Mouse (Mus musculus): ENCODE data around the gene Gm11639. TPM values are rescaled to one million over a fixed set of nuclear protein-coding genes. Genes with fewer than 3 reads are reported as not detected.

Gm11639 gene
- polyA plus RNA-seq, 1 experiment from 2014 or later, result not detected

DNA sequence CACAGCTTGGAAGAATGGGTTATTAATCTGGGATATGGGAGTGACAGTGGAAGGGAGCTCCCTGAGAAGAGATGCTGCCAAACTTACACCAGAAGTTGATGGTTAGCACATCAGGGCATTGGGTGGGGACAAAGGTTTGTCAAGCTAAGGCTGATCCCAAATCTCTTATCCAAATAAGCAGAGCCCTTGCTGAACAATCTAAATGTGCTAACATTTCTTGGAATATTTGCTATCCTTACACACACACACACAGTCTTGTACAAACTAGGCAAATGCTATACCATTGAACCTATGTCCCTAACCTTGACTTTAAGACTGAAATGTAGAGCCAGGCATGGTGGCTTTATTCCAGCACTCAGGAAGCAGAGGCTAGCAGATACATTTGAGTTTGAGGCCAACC lies 458.1 kb downstream of the Gm11639 start:
- Histone ChIP-seq H3K36me3 (peaks cover 33% of the 10 kb centered on the region), H3K27ac (no peak overlapping the region), H3K9ac (replicated peaks) (no peak overlapping the region), H3K4me3 (replicated peaks) (no peak overlapping the region), H3K9me3 (no peaks in the 10 kb centered on the region), H3K4me2 (no peak overlapping the region), H3K4me1 (replicated peaks) (no peaks in the 10 kb centered on the region), H3K27me3 (peaks cover 16% of the 10 kb centered on the region)
- no peak for ATAC-seq (ENCODE audit: insufficient number of reproducible peaks, insufficient read depth, low FRiP score, low TSS enrichment, low read depth)

- Histone ChIP-seq H3K9me3 (no peaks in the 10 kb centered on the region), H3K27ac (no peak overlapping the region), H3K36me3 (peaks cover 28% of the 10 kb centered on the region), H3K4me2 (no peak overlapping the region), H3K4me1 (replicated peaks) (no peaks in the 10 kb centered on the region), H3K9ac (replicated peaks) (no peak overlapping the region), H3K27me3 (peaks cover 16% of the 10 kb centered on the region), H3K4me3 (replicated peaks) (no peak overlapping the region)
- ATAC-seq (ENCODE audit: insufficient number of reproducible peaks, insufficient read depth, low FRiP score, low TSS enrichment, low read depth), result no peak
- WGBS, result 86% methylated on average over 3 of the region's 3 CpGs
Observed at GRCm38 (mm10) chr11:105144084-105144483, 458.6 kb downstream of the Gm11639 start.

GRCm38 (mm10) chr11:105144508-105145210 lies 459.2 kb downstream of the Gm11639 start:
- Histone ChIP-seq H3K27ac (no peak overlapping the region), H3K9ac (replicated peaks) (no peak overlapping the region), H3K9me3 (no peaks in the 10 kb centered on the region), H3K27me3 (peaks cover 16% of the 10 kb centered on the region), H3K4me2 (no peak overlapping the region), H3K4me1 (replicated peaks) (no peaks in the 10 kb centered on the region), H3K4me3 (replicated peaks) (no peak overlapping the region), H3K36me3 (peaks cover 23% of the 10 kb centered on the region)
- no peak for ATAC-seq (ENCODE audit: insufficient number of reproducible peaks, insufficient read depth, low FRiP score, low TSS enrichment, low read depth)
- WGBS, result 66% methylated on average over 11 of the region's 11 CpGs

GRCm38 (mm10) chr11:105145211-105145610 lies 459.7 kb downstream of the Gm11639 start:
- Histone ChIP-seq H3K4me2 (no peak overlapping the region), H3K9me3 (no peaks in the 10 kb centered on the region)

DNA sequence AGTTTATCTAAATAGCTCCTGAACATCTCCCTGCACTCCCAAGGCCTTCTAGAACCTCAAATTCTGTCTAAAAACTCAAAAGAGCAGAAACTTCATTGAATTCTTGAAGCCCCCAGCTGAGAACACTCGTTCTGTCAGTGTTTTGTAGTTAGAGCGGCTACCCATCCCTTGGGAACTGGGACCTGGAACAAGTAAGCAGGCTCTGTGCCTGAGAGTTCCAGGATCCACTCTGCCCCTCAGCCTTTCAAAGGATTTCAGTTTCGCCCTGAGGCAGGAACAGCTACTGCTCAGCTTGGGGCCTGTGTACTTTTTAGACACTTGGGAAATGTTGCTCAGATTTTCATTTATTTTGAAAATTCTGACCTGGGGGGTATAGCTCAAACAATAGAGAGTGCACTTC lies 461.1 kb downstream of the Gm11639 start, which contains the start of gene Gm10842:
Gene Gm10842 (plus strand): TSS at position 301 of the 400 bp plus-strand sequence.
- 71% methylated on average over 3 of the region's 3 CpGs for WGBS
- H3K27ac ChIP-seq, result no peak within 1 kb of the TSS
- peaks cover 7% of the 10 kb centered on the region for H3K4me1 ChIP-seq (replicated peaks)
- ATAC-seq (ENCODE audit: insufficient number of reproducible peaks, insufficient read depth, low FRiP score, low TSS enrichment, low read depth), result no peak
- no peak within 1 kb of the TSS for H3K9ac ChIP-seq (replicated peaks)
- no peak within 1 kb of the TSS for H3K4me2 ChIP-seq
- no peaks in the 10 kb centered on the region for H3K9me3 ChIP-seq
- H3K36me3 ChIP-seq, result peaks cover 7% of the 10 kb centered on the region; the same call in 1 of the 2 replicates
- peaks cover 31% of the 10 kb centered on the region for H3K27me3 ChIP-seq
- no peak within 1 kb of the TSS for H3K4me3 ChIP-seq (replicated peaks)

More at GRCm38 (mm10) chr11:105145211-105145610, 459.7 kb downstream of the Gm11639 start:
- 86% methylated on average over 10 of the region's 10 CpGs for WGBS
- Histone ChIP-seq H3K36me3 (peaks cover 17% of the 10 kb centered on the region), H3K27ac (no peak overlapping the region), H3K9ac (replicated peaks) (no peak overlapping the region), H3K4me3 (replicated peaks) (no peak overlapping the region), H3K27me3 (peaks cover 18% of the 10 kb centered on the region), H3K4me1 (replicated peaks) (no peaks in the 10 kb centered on the region)
- ATAC-seq (ENCODE audit: insufficient number of reproducible peaks, insufficient read depth, low FRiP score, low TSS enrichment, low read depth), result no peak

DNA sequence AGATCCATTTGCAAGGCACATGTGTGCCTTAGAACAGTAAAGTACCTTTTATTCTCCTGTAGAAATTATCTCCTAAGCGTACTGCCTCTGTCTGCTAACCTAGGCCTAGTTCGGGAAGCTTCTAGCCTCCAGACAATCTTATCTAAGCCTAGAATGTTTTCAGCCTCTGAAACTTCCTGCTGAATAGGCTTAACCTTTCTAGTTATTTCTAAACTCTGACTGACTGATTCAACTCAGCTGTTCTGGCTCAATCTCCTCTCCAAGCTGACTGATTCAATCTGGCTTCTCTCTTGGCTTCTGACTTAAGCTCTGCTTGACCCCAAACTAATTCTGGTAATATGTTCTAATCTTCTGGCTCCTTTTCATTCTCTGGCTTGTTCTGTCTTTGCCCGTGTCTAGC lies 463.8 kb downstream of the Gm11639 start:
- H3K27ac ChIP-seq, result no peak overlapping the region
- H3K9me3 ChIP-seq, result no peaks in the 10 kb centered on the region
- H3K4me3 ChIP-seq (replicated peaks), result no peak overlapping the region
- H3K27me3 ChIP-seq, result peaks cover 37% of the 10 kb centered on the region
- no peaks in the 10 kb centered on the region for H3K36me3 ChIP-seq
- WGBS, result 79% methylated on average over 3 of the region's 3 CpGs
- peaks cover 34% of the 10 kb centered on the region for H3K4me1 ChIP-seq (replicated peaks)
- H3K9ac ChIP-seq (replicated peaks), result no peak overlapping the region
- no peak overlapping the region for H3K4me2 ChIP-seq
- ATAC-seq (ENCODE audit: insufficient number of reproducible peaks, insufficient read depth, low FRiP score, low TSS enrichment, low read depth), result no peak

DNA sequence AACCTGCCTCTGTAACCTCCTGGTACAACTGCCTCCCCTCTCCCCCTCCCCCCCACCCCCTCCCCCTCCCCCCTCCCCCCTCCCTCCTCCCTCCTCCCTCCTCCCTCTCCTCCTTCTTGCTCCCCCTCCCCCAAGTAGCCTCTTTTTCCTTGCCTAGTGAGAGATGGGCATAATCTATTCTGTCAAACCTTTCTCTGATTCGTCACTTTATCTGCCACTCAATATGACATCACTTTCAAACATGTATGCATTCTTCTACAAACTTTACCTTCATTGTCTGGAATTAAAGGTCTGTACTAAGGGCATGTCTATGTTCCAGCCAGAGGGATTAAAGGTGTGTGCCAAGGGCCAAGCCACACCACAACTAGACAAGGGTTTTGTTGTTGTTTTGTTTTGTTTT lies 464.3 kb downstream of the Gm11639 start:
- Histone ChIP-seq H3K4me1 (replicated peaks) (peaks cover 34% of the 10 kb centered on the region), H3K4me2 (no peak overlapping the region), H3K27me3 (peaks cover 40% of the 10 kb centered on the region), H3K9me3 (no peaks in the 10 kb centered on the region), H3K36me3 (no peaks in the 10 kb centered on the region), H3K4me3 (replicated peaks) (no peak overlapping the region), H3K9ac (replicated peaks) (no peak overlapping the region), H3K27ac (no peak overlapping the region)
- 89% methylated on average over 1 of the region's 1 CpGs for WGBS
- ATAC-seq (ENCODE audit: insufficient number of reproducible peaks, insufficient read depth, low FRiP score, low TSS enrichment, low read depth), result no peak

- ATAC-seq (ENCODE audit: insufficient number of reproducible peaks, insufficient read depth, low FRiP score, low TSS enrichment, low read depth), result no peak
Observed at GRCm38 (mm10) chr11:105150691-105151090, 465.2 kb downstream of the Gm11639 start.

GRCm38 (mm10) chr11:105151226-105152016 lies 465.9 kb downstream of the Gm11639 start:
- peak; percentile 81 for ATAC-seq (ENCODE audit: insufficient number of reproducible peaks, insufficient read depth, low FRiP score, low TSS enrichment, low read depth)
- H3K36me3 ChIP-seq, result no peaks in the 10 kb centered on the region
- H3K27ac ChIP-seq, result no peak overlapping the region
- 11% methylated on average over 19 of the region's 19 CpGs for WGBS
- H3K4me2 ChIP-seq, result peak overlapping the region; percentile 44
- H3K9ac ChIP-seq (replicated peaks), result no peak overlapping the region
- H3K4me3 ChIP-seq (replicated peaks), result no peak overlapping the region
- peaks cover 34% of the 10 kb centered on the region for H3K4me1 ChIP-seq (replicated peaks)
- H3K9me3 ChIP-seq, result no peaks in the 10 kb centered on the region
- peaks cover 41% of the 10 kb centered on the region for H3K27me3 ChIP-seq

More at GRCm38 (mm10) chr11:105150691-105151090, 465.2 kb downstream of the Gm11639 start:
- no peaks in the 10 kb centered on the region for H3K9me3 ChIP-seq
- H3K27me3 ChIP-seq, result peaks cover 41% of the 10 kb centered on the region
- H3K9ac ChIP-seq (replicated peaks), result no peak overlapping the region
- 43% methylated on average over 4 of the region's 4 CpGs for WGBS
- H3K27ac ChIP-seq, result no peak overlapping the region
- no peak overlapping the region for H3K4me2 ChIP-seq
- no peaks in the 10 kb centered on the region for H3K36me3 ChIP-seq
- H3K4me3 ChIP-seq (replicated peaks), result no peak overlapping the region
- peaks cover 34% of the 10 kb centered on the region for H3K4me1 ChIP-seq (replicated peaks)

- Histone ChIP-seq H3K9me3 (no peaks in the 10 kb centered on the region), H3K4me1 (replicated peaks) (peaks cover 34% of the 10 kb centered on the region), H3K36me3 (no peaks in the 10 kb centered on the region), H3K4me2 (peak overlapping the region; percentile 44), H3K27ac (no peak overlapping the region), H3K9ac (replicated peaks) (no peak overlapping the region), H3K27me3 (peaks cover 44% of the 10 kb centered on the region), H3K4me3 (replicated peaks) (no peak overlapping the region)
- ATAC-seq (ENCODE audit: insufficient number of reproducible peaks, insufficient read depth, low FRiP score, low TSS enrichment, low read depth), result no peak
- no CpG with 5 or more reads among the region's 4 CpGs for WGBS
Observed at GRCm38 (mm10) chr11:105152017-105152300, 466.5 kb downstream of the Gm11639 start.

- Histone ChIP-seq H3K27ac (no peak overlapping the region), H3K27me3 (peaks cover 44% of the 10 kb centered on the region), H3K9ac (replicated peaks) (no peak overlapping the region), H3K36me3 (no peaks in the 10 kb centered on the region), H3K4me2 (no peak overlapping the region), H3K4me3 (replicated peaks) (no peak overlapping the region), H3K9me3 (no peaks in the 10 kb centered on the region), H3K4me1 (replicated peaks) (peaks cover 34% of the 10 kb centered on the region)
- no peak for ATAC-seq (ENCODE audit: insufficient number of reproducible peaks, insufficient read depth, low FRiP score, low TSS enrichment, low read depth)
- whole genome bisulfite sequencing, result 59% methylated on average over 11 of the region's 11 CpGs
Observed at GRCm38 (mm10) chr11:105152357-105152899, 466.9 kb downstream of the Gm11639 start.
